Mouse (Mus musculus) liver, embryonic 11.5 days (tissue): ENCODE results near the gene Trappc2l. TPM values are rescaled to one million over a fixed set of nuclear protein-coding genes. Genes with fewer than 3 reads are reported as not detected.
A peak's percentile ranks its signal among the peaks of the same experiment; 100 is the strongest.
"Not testable (repeated sequence)": the region's sequence is repeated elsewhere in the genome, so short reads cannot be mapped to it uniquely, and the experiment has no call there.

Experiments
- ATAC-seq: fragments of 200-750 bp; cut with Nextera tagmentation; replicated peaks from 2 replicates; pipeline ENCODE4 v1.8.0; 2017; ENCODE audit warnings: moderate number of reproducible peaks, mild to moderate bottlenecking, moderate TSS enrichment, moderate library complexity; ENCODE audit not compliant: low FRiP score
- DNase-seq: peaks from one replicate; pipeline ENCODE4 v3.0.0-alpha.2; 2017; ENCODE audit warnings: low spot score
- H3K27ac ChIP-seq: fragments of 300-500 bp; sonication (generic); 2 replicates; pipeline ENCODE4 v1.5.1; 2014; ENCODE audit warnings: mild to moderate bottlenecking, low read depth, low read length, control low read depth
- H3K27me3 ChIP-seq: fragments of 300-500 bp; sonication (generic); replicated peaks from 2 replicates; pipeline ENCODE4 v1.6.1; 2014; ENCODE audit warnings: low read length, mixed read lengths; ENCODE audit not compliant: control insufficient read depth, insufficient read depth
- H3K36me3 ChIP-seq: fragments of 300-500 bp; sonication (generic); 2 replicates; pipeline ENCODE4 v1.6.1; 2014; ENCODE audit warnings: mild to moderate bottlenecking, low read length, moderate library complexity, mixed read lengths; ENCODE audit not compliant: control insufficient read depth, insufficient read depth
- H3K4me1 ChIP-seq: fragments of 300-500 bp; sonication (generic); replicated peaks from 2 replicates; pipeline ENCODE4 v1.6.1; 2014; ENCODE audit warnings: low read length, mixed read lengths; ENCODE audit not compliant: control insufficient read depth, insufficient read depth
- H3K4me2 ChIP-seq: fragments of 300-500 bp; sonication (generic); 2 replicates; pipeline ENCODE4 v1.6.1; 2014; ENCODE audit warnings: mild to moderate bottlenecking, control low read depth, moderate library complexity
- H3K4me3 ChIP-seq: fragments of 300-500 bp; sonication (generic); 2 replicates; pipeline ENCODE4 v1.5.1; 2014; ENCODE audit warnings: low read depth, low read length, control low read depth
- H3K9ac ChIP-seq: fragments of 300-500 bp; sonication (generic); 2 replicates; pipeline ENCODE4 v1.6.1; 2014; ENCODE audit warnings: low read depth, low read length, control low read depth
- H3K9me3 ChIP-seq: fragments of 300-500 bp; sonication (generic); 2 replicates; pipeline ENCODE4 v1.6.1; 2016; ENCODE audit warnings: low read length, inconsistent platforms, mixed read lengths; ENCODE audit not compliant: control insufficient read depth
- WGBS: fragments of 180-500 bp; shearing (Covaris S2); extraction: QIAGEN DNeasy Blood & Tissue Kit; methylation state at CpG from one replicate; pipeline ENCODE4 v1.1.7; 2014; 5-methylcytosine and 5-hydroxymethylcytosine counted together
- polyA plus RNA-seq: library from polyadenylated mRNA; unstranded; fragments of >200 nt; fragmentation: Nextera tagmentation; extraction: Ambion mirVana; gene quantifications from 2 replicates; pipeline ENCODE4 v1.2.1, GENCODE M21; 2014

Trappc2l gene
- polyA plus RNA-seq, 1 experiment from 2014 or later, result 44.6 TPM

DNA sequence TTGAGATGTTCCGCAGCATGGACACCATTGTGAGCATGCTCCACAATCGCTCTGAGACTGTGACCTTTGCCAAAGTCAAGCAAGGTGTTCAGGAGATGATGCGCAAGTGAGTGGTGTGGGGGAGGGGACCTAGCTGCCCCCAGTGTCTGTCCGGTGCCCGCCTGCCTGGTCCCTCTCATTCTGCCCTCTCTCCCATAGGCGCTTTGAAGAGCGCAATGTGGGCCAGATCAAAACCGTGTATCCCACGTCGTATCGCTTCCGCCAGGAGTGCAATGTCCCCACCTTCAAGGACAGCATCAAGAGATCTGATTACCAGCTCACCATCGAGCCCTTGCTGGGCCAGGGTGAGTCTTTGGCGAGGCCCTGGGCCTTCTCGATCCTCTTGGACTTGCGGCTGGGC is 41.4 kb upstream of the Trappc2l start:
- ATAC-seq, result no peak
- peaks cover 53% of the 10 kb centered on the region for H3K4me1 ChIP-seq

DNA sequence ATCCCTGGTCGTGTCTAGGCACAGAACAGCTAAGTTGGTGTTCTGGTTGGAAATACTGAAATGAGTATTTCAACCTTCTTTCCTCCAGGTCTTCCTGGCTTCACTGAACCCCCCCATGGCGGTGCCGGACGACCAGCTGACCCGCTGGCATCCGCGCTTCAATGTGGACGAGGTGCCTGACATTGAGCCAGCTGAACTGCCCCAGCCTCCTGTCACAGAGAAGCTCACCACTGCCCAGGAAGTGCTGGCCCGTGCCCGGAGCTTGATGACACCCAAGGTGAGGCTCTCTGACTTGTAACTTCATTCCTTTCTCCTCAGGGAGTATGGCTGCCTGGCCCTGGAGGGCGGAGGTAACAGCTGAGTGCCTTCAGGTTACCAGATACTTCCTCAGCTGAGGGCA is 40.3 kb upstream of the Trappc2l start:
- 94% methylated on average over 11 of the region's 11 CpGs for WGBS
- Histone ChIP-seq H3K9ac (no peak overlapping the region), H3K9me3 (no peaks in the 10 kb centered on the region), H3K4me2 (no peak overlapping the region), H3K27ac (no peak overlapping the region), H3K4me1 (peaks cover 65% of the 10 kb centered on the region), H3K36me3 (peaks cover 41% of the 10 kb centered on the region), H3K27me3 (no peaks in the 10 kb centered on the region), H3K4me3 (no peak overlapping the region)
- no peak for ATAC-seq
- DNase-seq, result no peak

More for the DNA sequence above, 41.4 kb upstream of the Trappc2l start:
- Histone ChIP-seq H3K27me3 (no peaks in the 10 kb centered on the region), H3K9ac (no peak overlapping the region), H3K4me2 (peak overlapping the region; percentile 87), H3K36me3 (peaks cover 41% of the 10 kb centered on the region), H3K9me3 (no peaks in the 10 kb centered on the region), H3K27ac (no peak overlapping the region), H3K4me3 (peak overlapping the region; percentile 99)
- 96% methylated on average over 16 of the region's 16 CpGs for WGBS
- DNase-seq, result no peak

DNA sequence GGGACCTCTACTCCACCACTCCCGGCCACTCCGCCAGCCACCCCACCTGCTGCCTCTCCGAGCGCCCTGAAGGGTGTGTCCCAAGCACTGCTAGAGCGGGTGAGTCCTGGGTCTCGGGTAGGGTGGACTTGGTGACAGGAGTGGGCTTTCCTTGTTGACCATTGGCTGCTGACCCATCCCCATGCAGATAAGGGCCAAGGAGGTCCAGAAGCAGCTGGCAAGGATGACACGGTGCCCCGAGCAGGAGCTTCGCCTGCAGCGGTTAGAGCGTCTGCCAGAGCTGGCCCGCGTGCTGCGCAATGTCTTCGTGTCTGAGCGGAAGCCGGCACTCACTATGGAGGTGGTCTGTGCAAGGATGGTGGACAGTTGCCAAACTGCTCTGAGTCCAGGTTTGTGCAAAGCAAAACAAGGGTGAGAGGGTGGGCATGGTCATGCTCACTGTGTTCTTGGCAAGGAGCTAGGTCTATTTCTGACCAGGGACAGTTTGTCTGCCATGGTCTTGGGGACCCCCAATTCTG is 39.6 kb upstream of the Trappc2l start:
- no peak for ATAC-seq
- WGBS, result 95% methylated on average over 17 of the region's 17 CpGs
- H3K9ac ChIP-seq, result no peak overlapping the region

DNA sequence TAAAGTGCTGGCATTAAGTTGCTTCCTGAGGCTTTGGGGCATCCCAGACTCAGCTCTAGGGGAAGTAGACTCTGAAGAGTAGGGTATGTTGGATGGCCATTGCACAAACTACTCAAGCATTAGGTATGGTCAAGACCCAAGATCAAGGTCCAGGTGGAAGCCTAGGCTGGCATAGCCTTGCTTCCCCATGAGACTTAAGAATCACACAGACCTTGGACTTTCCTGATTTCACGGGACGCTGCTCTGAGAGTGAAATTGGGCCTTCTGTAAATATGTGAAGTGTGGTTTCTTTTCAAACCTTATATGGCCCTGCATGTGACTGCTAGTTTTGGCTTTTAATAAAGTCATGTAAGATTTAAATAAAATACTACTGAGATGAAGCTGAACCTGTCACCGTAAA is 38.7 kb upstream of the Trappc2l start:
- H3K4me1 ChIP-seq, result peaks cover 60% of the 10 kb centered on the region
- no peaks in the 10 kb centered on the region for H3K27me3 ChIP-seq
- H3K4me3 ChIP-seq, result no peak overlapping the region; the same call in 1 of the 2 replicates
- H3K9me3 ChIP-seq, result no peaks in the 10 kb centered on the region
- WGBS, result 92% methylated on average over 3 of the region's 3 CpGs
- no peak overlapping the region for H3K9ac ChIP-seq
- no peak for ATAC-seq
- DNase-seq, result no peak
- peaks cover 41% of the 10 kb centered on the region for H3K36me3 ChIP-seq
- H3K27ac ChIP-seq, result no peak overlapping the region
- H3K4me2 ChIP-seq, result no peak overlapping the region

More for the DNA sequence above, 39.6 kb upstream of the Trappc2l start:
- Histone ChIP-seq H3K27me3 (no peaks in the 10 kb centered on the region), H3K36me3 (peaks cover 41% of the 10 kb centered on the region), H3K4me2 (no peak overlapping the region), H3K9me3 (no peaks in the 10 kb centered on the region), H3K4me3 (no peak overlapping the region), H3K4me1 (peaks cover 58% of the 10 kb centered on the region), H3K27ac (no peak overlapping the region)
- no peak for DNase-seq

DNA sequence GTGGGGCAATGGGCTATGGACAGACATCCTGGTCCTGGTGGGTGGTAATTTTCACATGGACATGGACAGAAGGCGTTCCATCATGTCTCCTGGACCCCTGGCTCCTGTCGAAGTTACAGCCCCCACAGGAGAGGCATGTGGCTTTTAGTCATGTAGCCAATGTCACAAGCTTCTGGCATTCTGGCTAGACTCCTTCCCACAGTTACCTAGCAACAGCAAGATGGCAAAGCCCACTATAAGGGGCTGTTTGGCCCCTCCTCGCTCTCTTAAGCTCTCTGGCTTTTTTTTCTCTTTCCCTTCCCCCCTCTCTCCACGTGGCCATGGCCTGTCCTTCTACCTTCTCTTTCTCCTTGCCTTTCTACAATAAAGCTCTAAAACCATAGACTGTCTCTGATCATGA is 38.3 kb upstream of the Trappc2l start:
- not testable (repeated sequence) for H3K4me3 ChIP-seq, ATAC-seq, H3K27ac ChIP-seq, H3K9me3 ChIP-seq, H3K9ac ChIP-seq, DNase-seq, H3K4me2 ChIP-seq, H3K27me3 ChIP-seq
- WGBS, result 60% methylated on average over 4 of the region's 4 CpGs
- Histone ChIP-seq H3K4me1 (peaks cover 60% of the 10 kb centered on the region), H3K36me3 (peaks cover 41% of the 10 kb centered on the region)

DNA sequence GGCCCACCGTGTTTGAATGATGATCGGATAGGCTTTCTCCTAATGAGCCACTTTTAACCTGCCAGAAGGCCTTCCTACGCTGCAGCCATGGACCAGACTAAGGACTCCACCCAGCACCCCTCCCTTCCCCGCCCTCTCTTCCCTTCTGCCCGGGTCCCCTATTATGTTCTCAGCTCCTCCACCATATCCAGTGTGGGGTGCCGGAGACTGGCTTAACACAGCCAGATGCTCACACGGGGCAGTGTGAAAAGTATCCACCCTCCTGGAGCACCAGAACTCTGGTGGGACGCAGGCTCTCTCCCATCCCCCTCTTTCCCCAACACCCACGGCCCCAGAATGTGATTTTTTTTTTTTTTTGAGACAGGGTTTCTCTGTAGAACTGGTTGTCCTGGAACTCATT is 37.9 kb upstream of the Trappc2l start:
- no peak overlapping the region for H3K4me2 ChIP-seq
- H3K36me3 ChIP-seq, result peaks cover 41% of the 10 kb centered on the region
- H3K27ac ChIP-seq, result no peak overlapping the region
- ATAC-seq, result no peak
- H3K9ac ChIP-seq, result no peak overlapping the region
- H3K4me1 ChIP-seq, result peaks cover 60% of the 10 kb centered on the region
- H3K27me3 ChIP-seq, result no peaks in the 10 kb centered on the region
- WGBS, result 57% methylated on average over 9 of the region's 9 CpGs
- no peaks in the 10 kb centered on the region for H3K9me3 ChIP-seq
- no peak for DNase-seq
- H3K4me3 ChIP-seq, result no peak overlapping the region

DNA sequence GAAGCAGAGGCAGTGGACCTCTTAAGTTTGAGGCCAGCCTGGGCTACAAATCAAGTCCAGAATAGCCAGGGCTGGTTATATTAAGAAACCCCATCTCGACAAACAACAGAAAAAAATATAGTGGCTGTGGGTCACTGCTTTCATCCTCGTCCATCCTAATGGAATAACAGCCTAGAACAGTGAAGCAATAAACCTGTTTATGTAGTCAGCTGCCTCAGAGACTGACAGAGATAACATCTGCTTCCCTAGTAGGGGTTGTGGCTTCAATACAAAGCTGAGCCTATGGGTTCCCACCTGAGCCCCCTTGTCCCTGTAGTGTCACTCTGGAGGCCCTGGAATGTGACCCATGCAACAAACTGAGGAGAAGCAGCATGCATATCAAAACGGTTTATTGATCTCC is 37.2 kb upstream of the Trappc2l start:
- 46% methylated on average over 3 of the region's 3 CpGs for WGBS
- H3K27me3 ChIP-seq, result no peaks in the 10 kb centered on the region
- H3K9me3 ChIP-seq, result no peaks in the 10 kb centered on the region
- H3K4me3 ChIP-seq, result peak overlapping the region; percentile 71; the same call in 1 of the 2 replicates
- DNase-seq (no peak), ATAC-seq (no peak)
- H3K4me1 ChIP-seq, result peaks cover 55% of the 10 kb centered on the region
- H3K36me3 ChIP-seq, result peaks cover 39% of the 10 kb centered on the region
- H3K27ac ChIP-seq, result peak overlapping the region; percentile 85
- peak overlapping the region; percentile 91 for H3K4me2 ChIP-seq
- peak overlapping the region; percentile 87; the same call in 1 of the 2 replicates for H3K9ac ChIP-seq

DNA sequence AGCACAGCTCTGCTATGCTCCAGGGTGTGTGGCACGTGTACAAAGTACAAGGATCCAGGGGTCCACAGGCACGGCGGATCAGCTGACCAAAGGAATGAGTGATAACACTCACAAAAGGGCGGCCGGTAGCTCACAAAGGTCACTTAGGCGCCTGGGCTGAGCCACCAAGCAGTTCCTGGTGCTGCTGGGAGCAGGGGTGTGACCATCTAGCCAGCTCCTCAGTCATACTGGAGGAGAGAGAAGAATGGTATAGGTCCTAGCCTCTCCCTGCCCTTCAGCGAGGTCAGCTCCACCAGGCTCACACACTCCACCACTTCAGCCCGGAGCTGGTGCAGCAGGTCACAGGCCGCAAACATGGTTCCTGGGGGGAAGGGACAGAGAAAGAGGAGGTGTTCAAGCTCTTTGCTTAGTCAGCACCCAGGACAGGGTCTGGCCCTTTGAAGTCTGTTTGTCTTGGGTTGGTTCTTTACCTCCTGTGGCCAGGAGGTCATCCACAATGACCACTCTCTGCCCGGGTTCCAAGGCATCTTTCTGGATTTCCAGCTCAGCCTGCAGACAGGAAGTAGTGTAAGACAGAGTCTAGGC is 36.7 kb upstream of the Trappc2l start:
- H3K27ac ChIP-seq, result peak overlapping the region; percentile 85
- peak overlapping the region; percentile 71 for H3K4me3 ChIP-seq
- H3K27me3 ChIP-seq, result no peaks in the 10 kb centered on the region
- no peaks in the 10 kb centered on the region for H3K9me3 ChIP-seq
- ATAC-seq, result peak; percentile 26
- peaks cover 51% of the 10 kb centered on the region for H3K4me1 ChIP-seq
- peaks cover 34% of the 10 kb centered on the region for H3K36me3 ChIP-seq
- WGBS, result 22% methylated on average over 10 of the region's 10 CpGs
- peak overlapping the region; percentile 91 for H3K4me2 ChIP-seq
- DNase-seq, result no peak
- peak overlapping the region; percentile 87 for H3K9ac ChIP-seq

DNA sequence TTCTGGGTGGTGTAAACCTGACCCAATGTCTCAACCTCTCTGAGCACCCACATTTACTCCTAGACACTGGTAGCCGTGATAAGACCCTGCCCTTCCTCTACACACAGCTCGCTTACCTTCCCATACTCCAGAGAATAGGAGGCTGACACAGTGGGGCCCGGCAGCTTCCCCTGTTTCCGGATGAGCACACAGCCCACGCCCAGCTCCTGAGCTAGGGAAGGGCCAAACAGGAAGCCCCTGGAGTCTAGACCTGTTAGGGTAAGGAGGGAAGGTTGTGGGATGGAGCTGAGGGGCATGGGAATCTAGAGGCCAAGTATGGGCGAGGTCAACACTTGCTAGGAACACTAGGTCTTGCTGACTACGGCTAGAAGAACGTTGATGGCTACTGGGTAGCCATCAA is 36.2 kb upstream of the Trappc2l start:
- Histone ChIP-seq H3K4me3 (peak overlapping the region; percentile 71), H3K4me1 (peaks cover 47% of the 10 kb centered on the region), H3K9ac (peak overlapping the region; percentile 87), H3K36me3 (peaks cover 29% of the 10 kb centered on the region), H3K27me3 (no peaks in the 10 kb centered on the region), H3K9me3 (no peaks in the 10 kb centered on the region), H3K27ac (peak overlapping the region; percentile 85), H3K4me2 (peak overlapping the region; percentile 91)
- peak; percentile 19 for ATAC-seq
- WGBS, result 19% methylated on average over 8 of the region's 8 CpGs
- DNase-seq, result no peak
